In the genomic region with DNA sequence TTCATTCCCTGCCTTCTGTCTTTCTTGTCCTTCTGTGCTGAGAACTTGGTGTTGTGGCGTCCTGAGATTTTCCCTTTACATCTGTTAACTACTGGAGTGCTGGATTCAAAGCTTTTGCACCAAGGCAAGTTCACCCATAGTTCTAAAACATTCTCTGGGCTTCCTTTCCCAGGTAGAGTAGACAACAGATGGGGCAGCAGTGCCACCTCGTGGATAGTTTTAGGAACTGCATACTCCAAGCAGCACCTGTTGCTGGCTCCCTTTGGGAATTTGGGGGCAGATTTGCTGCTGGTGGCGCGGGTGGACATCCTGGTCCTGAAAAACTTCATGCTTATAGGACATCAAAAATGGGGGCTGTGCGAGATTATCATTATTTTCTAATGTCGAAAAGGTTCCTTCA, we compare ENCODE assay signal across 9 mouse cellular contexts.
DNase-seq lines count a peak whose midpoint lies in the region; ATAC-seq and TF ChIP-seq lines count a peak whose summit lies in the region.
"Had no signal": no experiment of that assay in that cellular context is flagged by ENCODE, and none has a peak within 500 bp of the region (broad histone marks: within the 10 kb centered on the region; RNA-seq: fewer than 3 reads in every experiment).

No protein-coding gene starts in this region.

- whole genome bisulfite sequencing in lung, embryonic 14.5 days, result 7% methylated on average over 6 of the region's 6 CpGs

- no peak overlapping the region for H3K4me3 ChIP-seq in lung, embryonic 14.5 days (ENCODE audit: low read depth, low read length)
- H3K4me3 ChIP-seq: liver, embryonic 15.5 days had no signal

- no peaks in the 10 kb centered on the region for H3K9me3 ChIP-seq in lung, embryonic 14.5 days (ENCODE audit: low read depth, low read length)
- H3K9me3 ChIP-seq: liver, embryonic 15.5 days had no signal

- no peak overlapping the region for H3K27ac ChIP-seq in lung, embryonic 14.5 days (ENCODE audit: low read depth)
- H3K27ac ChIP-seq: liver, embryonic 15.5 days had no signal

- DNase-seq in CD8-positive naive resting alpha-beta T cell, adult 2 months (ENCODE audit: low read depth in 2 of 2, low spot score in 2 of 2), result peak; percentile 3 to 9
- DNase-seq in R1 (ENCODE audit: low read depth, low spot score), result peak; percentile 72
- peak; percentile 24 for DNase-seq in cerebellum, adult 9-11 months
- DNase-seq in frontal cortex, postnatal 36 days (ENCODE audit: low spot score in 2 of 2), result peak; percentile 70 to 76
- peak; percentile 80 to 81 for DNase-seq in kidney, postnatal 4 days
- DNase-seq in lung, embryonic 14.5 days, result peak; percentile 81
- peak; percentile 50 for DNase-seq in right cerebral cortex, postnatal 14 days

- no peaks in the 10 kb centered on the region for H3K27me3 ChIP-seq in lung, embryonic 14.5 days (ENCODE audit: insufficient read depth, low read length)
- H3K27me3 ChIP-seq: liver, embryonic 15.5 days had no signal

- TF ChIP-seq CTCF in lung, embryonic 14.5 days (IDR thresholded peaks at IDR 0.05; ENCODE audit: low read depth), result peak; percentile 91

- ATAC-seq in lung, embryonic 14.5 days (ENCODE audit: insufficient read depth), result no peak
- no peak for ATAC-seq in monocyte, adult 5-6 weeks (replicated peaks; ENCODE audit: insufficient number of reproducible peaks, low FRiP score, low TSS enrichment, poor library complexity, severe bottlenecking)

- no peak overlapping the region for H3K9ac ChIP-seq in lung, embryonic 14.5 days
- H3K9ac ChIP-seq: liver, embryonic 15.5 days had no signal

- no peaks in the 10 kb centered on the region for H3K36me3 ChIP-seq in lung, embryonic 14.5 days (ENCODE audit: insufficient read depth)
- H3K36me3 ChIP-seq: liver, embryonic 15.5 days had no signal

- H3K4me2 ChIP-seq in lung, embryonic 14.5 days, result no peak overlapping the region
- H3K4me2 ChIP-seq: liver, embryonic 15.5 days had no signal

- H3K4me1 ChIP-seq in lung, embryonic 14.5 days (ENCODE audit: insufficient read depth), result no peaks in the 10 kb centered on the region
- H3K4me1 ChIP-seq: liver, embryonic 15.5 days had no signal

Comparison
In these comparisons a context has a peak if more than half of its experiments do, and no peak if none do; other contexts are left out.
1. DNase-seq: peak in every context shown above with its lines; median percentile 81 in lung, embryonic 14.5 days; 80 in kidney, postnatal 4 days; 73 in frontal cortex, postnatal 36 days; 72 in R1; 50 in right cerebral cortex, postnatal 14 days; 24 in cerebellum, adult 9-11 months; 6 in CD8-positive naive resting alpha-beta T cell, adult 2 months.